ENCODE assay signal across 8 mouse cellular contexts in the genomic region with DNA sequence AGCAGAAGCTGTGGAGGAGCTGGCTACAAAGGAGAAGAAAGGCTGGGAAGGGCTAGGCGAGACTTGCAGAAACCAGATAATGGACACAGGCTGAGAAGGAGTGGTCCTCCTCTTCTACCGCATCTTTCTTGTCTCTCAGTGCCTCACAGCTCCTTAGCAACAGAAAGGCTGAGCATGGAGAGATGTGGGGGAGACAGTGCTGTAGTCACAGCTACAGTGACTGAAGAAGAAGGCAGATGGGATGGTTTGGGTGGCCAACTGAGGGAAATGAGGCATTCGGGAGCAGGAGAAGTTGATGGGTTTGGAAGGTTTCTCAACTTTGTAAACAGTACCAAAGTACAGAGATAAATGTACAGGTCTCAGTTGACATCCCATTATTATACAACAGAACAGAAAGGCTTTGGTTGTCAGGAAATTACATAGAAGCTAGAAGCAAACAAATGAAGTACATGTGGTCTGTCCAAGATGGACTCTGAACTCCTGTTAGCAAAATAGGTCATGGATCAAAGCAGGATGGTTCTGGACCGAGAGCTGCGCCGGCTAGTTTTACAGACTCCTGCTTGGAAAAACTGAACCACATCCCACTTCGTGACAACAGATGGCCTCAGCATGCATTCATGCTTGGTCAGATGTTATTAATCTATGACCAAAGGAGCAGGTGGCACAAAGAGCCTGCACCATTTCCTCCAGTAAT.
A peak's percentile ranks its signal among the peaks of the same experiment; 100 is the strongest.
DNase-seq lines count a peak whose midpoint lies in the region; ATAC-seq and TF ChIP-seq lines count a peak whose summit lies in the region.
"Had no signal": no experiment of that assay in that cellular context is flagged by ENCODE, and none has a peak within 500 bp of the region (broad histone marks: within the 10 kb centered on the region; RNA-seq: fewer than 3 reads in every experiment).

No protein-coding gene starts in this region.

- no peak overlapping the region for H3K4me2 ChIP-seq in stomach, embryonic 15.5 days
- H3K4me2 ChIP-seq in stomach, postnatal 0 days (replicated peaks; ENCODE audit: low read depth) = no peak overlapping the region
- H3K4me2 ChIP-seq in liver, embryonic 12.5 days = no peak overlapping the region

- H3K27ac ChIP-seq in stomach, embryonic 15.5 days = no peak overlapping the region
- no peak overlapping the region for H3K27ac ChIP-seq in stomach, postnatal 0 days (replicated peaks)
- H3K27ac ChIP-seq in forebrain, embryonic 10.5 days = peak overlapping the region; percentile 80
- peak overlapping the region; percentile 50 for H3K27ac ChIP-seq in liver, embryonic 12.5 days

- TF ChIP-seq CTCF in stomach, postnatal 0 days (IDR thresholded peaks at IDR 0.05; ENCODE audit: low read depth) = no peak

- no peak for TF ChIP-seq EP300 in stomach, postnatal 0 days (optimal IDR thresholded peaks at IDR 0.05)

- H3K4me1 ChIP-seq in stomach, embryonic 15.5 days = no peaks in the 10 kb centered on the region; the same call in 1 of the 2 replicates
- no peaks in the 10 kb centered on the region for H3K4me1 ChIP-seq in stomach, postnatal 0 days (replicated peaks; ENCODE audit: control insufficient read depth, insufficient read depth)
- H3K4me1 ChIP-seq in forebrain, embryonic 10.5 days = peaks cover 23% of the 10 kb centered on the region
- H3K4me1 ChIP-seq in liver, embryonic 12.5 days = no peaks in the 10 kb centered on the region
- H3K4me1 ChIP-seq: megakaryocyte, embryonic 14.5 days had no signal

- 65% methylated on average over 7 of the region's 7 CpGs for WGBS in stomach, embryonic 15.5 days
- WGBS in stomach, postnatal 0 days = 71% methylated on average over 7 of the region's 7 CpGs
- 64% methylated on average over 7 of the region's 7 CpGs for WGBS in forebrain, embryonic 10.5 days
- 65% methylated on average over 7 of the region's 7 CpGs for WGBS in liver, embryonic 12.5 days (ENCODE audit: insufficient replicate concordance)

- H3K9ac ChIP-seq in stomach, embryonic 15.5 days = no peak overlapping the region
- H3K9ac ChIP-seq in stomach, postnatal 0 days (ENCODE audit: low read length) = no peak overlapping the region
- H3K9ac ChIP-seq in liver, embryonic 12.5 days = no peak overlapping the region

- DNase-seq in stomach, postnatal 0 days (ENCODE audit: low spot score) = no peak
- no peak for DNase-seq in forebrain, embryonic 10.5 days (ENCODE audit: extremely low spot score, low spot score)
- DNase-seq in urinary bladder, postnatal 36 days (ENCODE audit: low spot score in 2 of 2) = no peak
- DNase-seq in adrenal gland, adult 18-20 months (ENCODE audit: low spot score in 2 of 2) = no peak
- DNase-seq in frontal cortex, postnatal 25 days (ENCODE audit: low spot score in 2 of 2) = no peak

- H3K4me3 ChIP-seq in stomach, embryonic 15.5 days (replicated peaks) = no peak overlapping the region
- H3K4me3 ChIP-seq in stomach, postnatal 0 days (ENCODE audit: low read depth, low read length) = no peak overlapping the region
- H3K4me3 ChIP-seq in forebrain, embryonic 10.5 days = no peak overlapping the region
- H3K4me3 ChIP-seq in liver, embryonic 12.5 days = no peak overlapping the region
- H3K4me3 ChIP-seq: megakaryocyte, embryonic 14.5 days had no signal

- H3K27me3 ChIP-seq in stomach, embryonic 15.5 days (replicated peaks) = no peaks in the 10 kb centered on the region
- no peaks in the 10 kb centered on the region for H3K27me3 ChIP-seq in stomach, postnatal 0 days (ENCODE audit: control insufficient read depth, insufficient read depth, low read length)
- H3K27me3 ChIP-seq in forebrain, embryonic 10.5 days (ENCODE audit: poor library complexity, severe bottlenecking) = no peaks in the 10 kb centered on the region
- no peaks in the 10 kb centered on the region for H3K27me3 ChIP-seq in liver, embryonic 12.5 days (replicated peaks)
- H3K27me3 ChIP-seq: megakaryocyte, embryonic 14.5 days had no signal

- ATAC-seq in stomach, embryonic 15.5 days (ENCODE audit: insufficient read depth, low FRiP score, low read depth) = peak; percentile 14; the same call in 1 of the 2 replicates
- no peak for ATAC-seq in stomach, postnatal 0 days (ENCODE audit: low FRiP score, low TSS enrichment)
- ATAC-seq in liver, embryonic 12.5 days = peak; percentile 70

- H3K36me3 ChIP-seq in stomach, embryonic 15.5 days = no peaks in the 10 kb centered on the region
- H3K36me3 ChIP-seq in stomach, postnatal 0 days (ENCODE audit: control insufficient read depth, insufficient read depth, low read length) = no peaks in the 10 kb centered on the region
- H3K36me3 ChIP-seq in forebrain, embryonic 10.5 days (replicated peaks) = no peaks in the 10 kb centered on the region
- no peaks in the 10 kb centered on the region for H3K36me3 ChIP-seq in liver, embryonic 12.5 days

- no peaks in the 10 kb centered on the region for H3K9me3 ChIP-seq in stomach, embryonic 15.5 days
- H3K9me3 ChIP-seq in stomach, postnatal 0 days (ENCODE audit: control insufficient read depth, low read length) = no peaks in the 10 kb centered on the region
- H3K9me3 ChIP-seq in forebrain, embryonic 10.5 days = no peaks in the 10 kb centered on the region
- no peaks in the 10 kb centered on the region for H3K9me3 ChIP-seq in liver, embryonic 12.5 days (replicated peaks)

Comparison
In these comparisons a context has a peak if more than half of its experiments do, and no peak if none do; other contexts are left out.
1. H3K27ac ChIP-seq: peak in forebrain, embryonic 10.5 days (single experiment) and liver, embryonic 12.5 days (single experiment); none in stomach, embryonic 15.5 days (single experiment) and stomach, postnatal 0 days (single experiment).